ENCODE assay signal across 15 mouse cellular contexts in the genomic region with DNA sequence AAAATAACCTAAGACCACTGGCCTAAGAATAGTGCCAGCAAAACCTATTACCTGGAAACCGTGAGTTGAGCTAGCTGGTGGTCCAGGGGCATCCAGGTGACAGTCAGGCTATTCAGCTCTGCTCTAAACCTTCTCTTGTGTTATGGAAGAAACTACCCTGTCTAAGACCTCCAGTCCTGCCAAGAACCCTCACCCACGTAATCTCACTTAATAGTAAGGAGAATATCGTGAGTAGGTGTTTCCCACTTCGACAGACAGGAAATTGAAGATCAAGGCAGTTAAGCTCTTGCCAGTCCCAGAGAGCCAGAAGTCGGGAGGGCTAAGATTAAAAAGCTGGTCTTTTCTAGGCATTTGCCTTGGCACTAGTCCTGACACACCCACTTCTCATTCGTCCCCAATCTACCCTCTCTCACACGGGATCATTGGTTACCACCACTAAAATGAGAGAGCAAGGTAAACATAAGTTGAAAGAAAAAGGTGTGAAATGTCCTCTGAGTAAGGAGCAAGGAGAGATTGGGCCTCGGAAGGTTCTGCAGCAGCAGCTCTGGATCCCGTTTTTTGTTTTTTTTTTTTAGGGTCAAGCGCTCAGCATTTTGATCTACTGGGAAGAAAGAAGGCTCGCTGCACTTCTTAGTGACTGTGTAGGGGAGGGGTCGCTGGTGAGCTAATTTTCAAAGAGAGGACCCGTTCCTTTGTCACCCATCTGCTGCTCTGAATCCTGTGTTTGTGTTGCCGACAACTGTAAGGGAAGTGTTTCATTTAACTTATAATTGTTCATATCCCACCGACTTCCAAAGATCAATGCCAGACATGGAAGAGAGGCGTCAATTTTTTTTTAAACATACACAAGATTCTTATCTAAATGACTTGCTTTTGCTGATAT. TPM values are rescaled to one million over a fixed set of nuclear protein-coding genes. Genes with fewer than 3 reads are reported as not detected.
A peak's percentile ranks its signal among the peaks of the same experiment; 100 is the strongest.
DNase-seq lines count a peak whose midpoint lies in the region; ATAC-seq and TF ChIP-seq lines count a peak whose summit lies in the region.
"Had no signal": no experiment of that assay in that cellular context is flagged by ENCODE, and none has a peak within 500 bp of the region (broad histone marks: within the 10 kb centered on the region; RNA-seq: fewer than 3 reads in every experiment).

No protein-coding gene starts in this region.

- TF ChIP-seq EP300 in lung, postnatal 0 days (IDR thresholded peaks at IDR 0.05), result no peak

- H3K4me2 ChIP-seq in lung, postnatal 0 days (replicated peaks; ENCODE audit: low read depth, low read length), result no peak overlapping the region; the same call in 1 of the 2 replicates
- peak overlapping the region; percentile 34 for H3K4me2 ChIP-seq in forebrain, embryonic 13.5 days
- H3K4me2 ChIP-seq in hindbrain, postnatal 0 days (ENCODE audit: low read depth, low read length), result peak overlapping the region; percentile 19; the same call in 1 of the 2 replicates
- no peak overlapping the region for H3K4me2 ChIP-seq in neural tube, embryonic 15.5 days
- H3K4me2 ChIP-seq: heart, embryonic 11.5 days had no signal

- no peak overlapping the region for H3K9ac ChIP-seq in lung, postnatal 0 days (replicated peaks; ENCODE audit: low read depth)
- H3K9ac ChIP-seq in forebrain, embryonic 13.5 days, result peak overlapping the region; percentile 50
- 0 out of 2 replicates have a peak overlapping the region, but pooled peaks have one; percentile 22 for H3K9ac ChIP-seq in hindbrain, postnatal 0 days (replicated peaks; ENCODE audit: low read length)
- no peak overlapping the region for H3K9ac ChIP-seq in neural tube, embryonic 15.5 days (replicated peaks)

- peak; percentile 14; the same call in 1 of the 2 replicates for TF ChIP-seq CTCF in lung, postnatal 0 days (IDR thresholded peaks at IDR 0.05)
- peak; percentile 40 for TF ChIP-seq CTCF in hindbrain, postnatal 0 days (IDR thresholded peaks at IDR 0.05; ENCODE audit: low read depth)

- H3K27me3 ChIP-seq in lung, postnatal 0 days (replicated peaks; ENCODE audit: insufficient read depth, low read length), result no peaks in the 10 kb centered on the region
- H3K27me3 ChIP-seq in forebrain, embryonic 13.5 days, result no peaks in the 10 kb centered on the region
- no peaks in the 10 kb centered on the region for H3K27me3 ChIP-seq in hindbrain, postnatal 0 days (ENCODE audit: insufficient read depth, low read length)
- no peaks in the 10 kb centered on the region for H3K27me3 ChIP-seq in neural tube, embryonic 15.5 days (replicated peaks)

- H3K4me1 ChIP-seq in lung, postnatal 0 days (ENCODE audit: insufficient read depth, low read depth, low read length), result no peaks in the 10 kb centered on the region
- peaks cover 39% of the 10 kb centered on the region for H3K4me1 ChIP-seq in forebrain, embryonic 13.5 days
- H3K4me1 ChIP-seq in hindbrain, postnatal 0 days (ENCODE audit: insufficient read depth, low read length), result peaks cover 13% of the 10 kb centered on the region
- peaks cover 16% of the 10 kb centered on the region for H3K4me1 ChIP-seq in neural tube, embryonic 15.5 days
- H3K4me1 ChIP-seq: limb, embryonic 10.5 days had no signal

- intact Hi-C loops in left cerebral cortex, postnatal 25 days (cut with DNase I), result no loop called here

- H3K9me3 ChIP-seq in lung, postnatal 0 days (ENCODE audit: low read length), result no peaks in the 10 kb centered on the region
- H3K9me3 ChIP-seq in forebrain, embryonic 13.5 days (replicated peaks), result no peaks in the 10 kb centered on the region
- no peaks in the 10 kb centered on the region for H3K9me3 ChIP-seq in hindbrain, postnatal 0 days (ENCODE audit: low read length)
- no peaks in the 10 kb centered on the region for H3K9me3 ChIP-seq in neural tube, embryonic 15.5 days (replicated peaks)
- H3K9me3 ChIP-seq: limb, embryonic 10.5 days had no signal

- H3K27ac ChIP-seq in lung, postnatal 0 days (ENCODE audit: low read length), result no peak overlapping the region
- H3K27ac ChIP-seq in forebrain, embryonic 13.5 days, result peak overlapping the region; percentile 98
- H3K27ac ChIP-seq in hindbrain, postnatal 0 days, result peak overlapping the region; percentile 88
- H3K27ac ChIP-seq in neural tube, embryonic 15.5 days (replicated peaks), result peak overlapping the region; percentile 62
- H3K27ac ChIP-seq: gastrocnemius, adult 2 months; limb, embryonic 10.5 days had no signal

- ATAC-seq in lung, postnatal 0 days, result no peak
- peak; percentile 55 for ATAC-seq in forebrain, embryonic 13.5 days
- ATAC-seq in hindbrain, postnatal 0 days, result peak; percentile 60
- ATAC-seq in neural tube, embryonic 15.5 days (ENCODE audit: low FRiP score), result no peak

- WGBS in lung, postnatal 0 days, result 26% methylated on average over 16 of the region's 16 CpGs
- WGBS in forebrain, embryonic 13.5 days, result 19% methylated on average over 16 of the region's 16 CpGs
- 22% methylated on average over 16 of the region's 16 CpGs for WGBS in hindbrain, postnatal 0 days
- 38% methylated on average over 16 of the region's 16 CpGs for WGBS in neural tube, embryonic 15.5 days

- H3K4me3 ChIP-seq in lung, postnatal 0 days (ENCODE audit: low read depth, low read length), result no peak overlapping the region
- H3K4me3 ChIP-seq in forebrain, embryonic 13.5 days, result no peak overlapping the region
- H3K4me3 ChIP-seq in hindbrain, postnatal 0 days (ENCODE audit: low read length), result no peak overlapping the region
- no peak overlapping the region for H3K4me3 ChIP-seq in neural tube, embryonic 15.5 days (replicated peaks)
- H3K4me3 ChIP-seq: gastrocnemius, adult 2 months; limb, embryonic 10.5 days had no signal

- DNase-seq in lung, postnatal 0 days (ENCODE audit: low spot score), result no peak
- DNase-seq in lung, adult 18-20 months, result no peak
- DNase-seq in hindbrain, postnatal 0 days (ENCODE audit: low spot score), result peak; percentile 78
- DNase-seq in B cell, adult 2 months, result no peak
- DNase-seq in left cerebral cortex, postnatal 25 days (ENCODE audit: low spot score in 2 of 2), result no peak
- no peak for DNase-seq in cerebellum, adult 11-12 months
- DNase-seq: adrenal gland, adult 8-10 months; cerebellum, adult 18-20 months; gastrocnemius, adult 2 months; kidney, postnatal 36 days; thymus, adult 18-20 months had no signal

- H3K36me3 ChIP-seq in lung, postnatal 0 days (ENCODE audit: insufficient read depth, low read length), result no peaks in the 10 kb centered on the region
- H3K36me3 ChIP-seq in forebrain, embryonic 13.5 days (ENCODE audit: poor library complexity, severe bottlenecking), result no peaks in the 10 kb centered on the region
- no peaks in the 10 kb centered on the region for H3K36me3 ChIP-seq in hindbrain, postnatal 0 days (ENCODE audit: insufficient read depth, low read length)
- no peaks in the 10 kb centered on the region for H3K36me3 ChIP-seq in neural tube, embryonic 15.5 days
- H3K36me3 ChIP-seq: limb, embryonic 10.5 days had no signal

RNA-seq across cellular contexts. Expression of a gene that starts 40.8 kb away (rescaled TPM):
- 9.9 and 10.9 TPM in 2 replicates for polyA plus RNA-seq in lung, postnatal 0 days (2015; fragmentation: Nextera tagmentation; extraction: Ambion mirVana)
- 37.1 and 38.6 TPM in 2 replicates for polyA plus RNA-seq in forebrain, embryonic 13.5 days (2015; fragmentation: Nextera tagmentation; extraction: Ambion mirVana)
- total RNA-seq in hindbrain, postnatal 0 days (2014; rRNA removed), result 65.8 and 76.4 TPM in 2 replicates
- polyA plus RNA-seq in hindbrain, postnatal 0 days (2015; fragmentation: Nextera tagmentation; extraction: Ambion mirVana), result 26.6 and 27.7 TPM in 2 replicates
- polyA plus RNA-seq in neural tube, embryonic 15.5 days (2015; fragmentation: Nextera tagmentation; extraction: Ambion mirVana), result 25.7 and 27.6 TPM in 2 replicates
- 100 to 1,000 TPM; 238 to 256 TPM for total RNA-seq in left cerebral cortex, postnatal 25 days (2021)

Comparison
In these comparisons a context has a peak if more than half of its experiments do, and no peak if none do; other contexts are left out.
1. ATAC-seq: peak in forebrain, embryonic 13.5 days (single experiment) and hindbrain, postnatal 0 days (single experiment); none in lung, postnatal 0 days (single experiment) and neural tube, embryonic 15.5 days (single experiment).
2. H3K4me2 ChIP-seq: peak in forebrain, embryonic 13.5 days (single experiment) and hindbrain, postnatal 0 days (single experiment); none in lung, postnatal 0 days (single experiment) and neural tube, embryonic 15.5 days (single experiment).
3. H3K9ac ChIP-seq: peak in forebrain, embryonic 13.5 days (single experiment) and hindbrain, postnatal 0 days (single experiment); none in lung, postnatal 0 days (single experiment) and neural tube, embryonic 15.5 days (single experiment).